Mouse (Mus musculus) neural tube, embryonic 13.5 days (tissue): ENCODE results near the gene Dnah14. TPM values are rescaled to one million over a fixed set of nuclear protein-coding genes. Genes with fewer than 3 reads are reported as not detected.

ENCODE experiments used
- polyA plus RNA-seq: library from polyadenylated mRNA; unstranded; fragments of >200 nt; fragmentation: Nextera tagmentation; extraction: Ambion mirVana; gene quantifications from 2 replicates; pipeline ENCODE4 v1.2.1, GENCODE M21; 2015

Gene Dnah14
- polyA plus RNA-seq, 1 experiment from 2014 or later: 0.47 TPM

Other genes starting within 250 kb of the Dnah14 start
- 9.6 and 12.9 TPM in 2 replicates for gene Cnih3, start 223.9 kb upstream of the Dnah14 start, polyA plus RNA-seq
- not detected in 2 replicates for gene Ccdc121, start 65.1 kb upstream of the Dnah14 start, polyA plus RNA-seq